Mouse (Mus musculus) heart, embryonic 15.5 days (tissue): Measurements from ENCODE around the gene Camk2d. TPM values are rescaled to one million over a fixed set of nuclear protein-coding genes. Genes with fewer than 3 reads are reported as not detected.

Source experiments
- ATAC-seq: fragments of 200-750 bp; cut with Nextera tagmentation; replicated peaks from 2 replicates; pipeline ENCODE4 v1.8.0; 2017; ENCODE audit warnings: low read depth, moderate TSS enrichment; ENCODE audit not compliant: insufficient number of reproducible peaks, insufficient read depth, low FRiP score
- H3K27ac ChIP-seq: fragments of 300-500 bp; sonication (generic); 2 replicates; pipeline ENCODE4 v1.5.1; 2015; ENCODE audit warnings: mild to moderate bottlenecking, inconsistent platforms
- H3K27me3 ChIP-seq: fragments of 300-500 bp; sonication (generic); 2 replicates; pipeline ENCODE4 v1.6.1; 2015; ENCODE audit warnings: inconsistent platforms
- H3K36me3 ChIP-seq: fragments of 300-500 bp; sonication (generic); 2 replicates; pipeline ENCODE4 v1.6.1; 2015; ENCODE audit warnings: mild to moderate bottlenecking, inconsistent platforms
- H3K4me1 ChIP-seq: fragments of 300-500 bp; sonication (generic); replicated peaks from 2 replicates; pipeline ENCODE4 v1.6.1; 2015; ENCODE audit warnings: inconsistent platforms
- H3K4me2 ChIP-seq: fragments of 300-500 bp; sonication (generic); 2 replicates; pipeline ENCODE4 v1.6.1; 2015; ENCODE audit warnings: inconsistent platforms, mild to moderate bottlenecking, moderate library complexity
- H3K4me3 ChIP-seq: fragments of 300-500 bp; sonication (generic); 2 replicates; pipeline ENCODE4 v1.5.1; 2015; ENCODE audit warnings: mild to moderate bottlenecking, inconsistent platforms
- H3K9ac ChIP-seq: fragments of 300-500 bp; sonication (generic); 2 replicates; pipeline ENCODE4 v1.6.1; 2015; ENCODE audit warnings: mild to moderate bottlenecking, inconsistent platforms
- H3K9me3 ChIP-seq: fragments of 300-500 bp; sonication (generic); replicated peaks from 2 replicates; pipeline ENCODE4 v1.6.1; 2016; ENCODE audit warnings: inconsistent platforms
- WGBS: fragments of 180-500 bp; shearing (Covaris S2); methylation state at CpG from one replicate; pipeline ENCODE4 v1.1.7; 2015; ENCODE audit warnings: mixed read lengths; 5-methylcytosine and 5-hydroxymethylcytosine counted together
- polyA plus RNA-seq: library from polyadenylated mRNA; unstranded; fragments of >200 nt; fragmentation: Nextera tagmentation; extraction: Ambion mirVana; gene quantifications from 2 replicates; pipeline ENCODE4 v1.2.1, GENCODE M21; 2015

Camk2d gene
- polyA plus RNA-seq, 1 experiment from 2014 or later, result 108 TPM

GRCm38 (mm10) chr3:126793035-126793964 lies 197.2 kb downstream of the Camk2d start:
- H3K4me2 ChIP-seq, result no peak overlapping the region
- no peaks in the 10 kb centered on the region for H3K4me1 ChIP-seq
- ATAC-seq, result no peak
- H3K36me3 ChIP-seq, result peaks cover 33% of the 10 kb centered on the region; the same call in 1 of the 2 replicates
- no peaks in the 10 kb centered on the region for H3K27me3 ChIP-seq
- H3K27ac ChIP-seq, result no peak overlapping the region
- no peaks in the 10 kb centered on the region for H3K9me3 ChIP-seq
- no peak overlapping the region for H3K9ac ChIP-seq
- WGBS, result 48% methylated on average over 2 of the region's 2 CpGs
- no peak overlapping the region for H3K4me3 ChIP-seq

GRCm38 (mm10) chr3:126795904-126796303 lies 199.8 kb downstream of the Camk2d start:
- H3K9ac ChIP-seq, result no peak overlapping the region
- no peak overlapping the region for H3K27ac ChIP-seq
- peaks cover 33% of the 10 kb centered on the region; the same call in 1 of the 2 replicates for H3K36me3 ChIP-seq
- ATAC-seq, result no peak
- H3K27me3 ChIP-seq, result no peaks in the 10 kb centered on the region
- 78% methylated on average over 3 of the region's 3 CpGs for WGBS
- no peak overlapping the region for H3K4me3 ChIP-seq
- no peaks in the 10 kb centered on the region for H3K9me3 ChIP-seq
- no peaks in the 10 kb centered on the region for H3K4me1 ChIP-seq
- no peak overlapping the region for H3K4me2 ChIP-seq

- Histone ChIP-seq H3K36me3 (peaks cover 28% of the 10 kb centered on the region; the same call in 1 of the 2 replicates), H3K4me3 (no peak overlapping the region), H3K9ac (no peak overlapping the region), H3K9me3 (no peaks in the 10 kb centered on the region), H3K27me3 (no peaks in the 10 kb centered on the region), H3K27ac (no peak overlapping the region), H3K4me2 (no peak overlapping the region), H3K4me1 (no peaks in the 10 kb centered on the region)
- 77% methylated on average over 3 of the region's 3 CpGs for whole genome bisulfite sequencing
- no peak for ATAC-seq
These were observed 200.9 kb downstream of the Camk2d start for GRCm38 (mm10) chr3:126797025-126797424.

- Histone ChIP-seq H3K27me3 (no peaks in the 10 kb centered on the region), H3K4me3 (no peak overlapping the region), H3K27ac (no peak overlapping the region), H3K36me3 (peaks cover 25% of the 10 kb centered on the region; the same call in 1 of the 2 replicates), H3K4me2 (no peak overlapping the region), H3K9ac (no peak overlapping the region), H3K4me1 (no peaks in the 10 kb centered on the region), H3K9me3 (no peaks in the 10 kb centered on the region)
- WGBS, result 90% methylated on average over 3 of the region's 3 CpGs
- ATAC-seq, result no peak
These were observed 201.7 kb downstream of the Camk2d start for GRCm38 (mm10) chr3:126797810-126798209.

- Histone ChIP-seq H3K9ac (no peak overlapping the region), H3K4me2 (no peak overlapping the region), H3K36me3 (peaks cover 8% of the 10 kb centered on the region; the same call in 1 of the 2 replicates), H3K27ac (no peak overlapping the region), H3K9me3 (no peaks in the 10 kb centered on the region), H3K4me3 (no peak overlapping the region), H3K4me1 (0 out of 2 replicates have a peak, but pooled peaks cover 3% of the 10 kb centered on the region), H3K27me3 (no peaks in the 10 kb centered on the region)
- ATAC-seq, result no peak
- WGBS, result 90% methylated on average over 6 of the region's 6 CpGs
These were observed 206.9 kb downstream of the Camk2d start for GRCm38 (mm10) chr3:126802988-126803387.

GRCm38 (mm10) chr3:126804968-126805367 lies 208.9 kb downstream of the Camk2d start:
- H3K4me2 ChIP-seq, result no peak overlapping the region
- no peak overlapping the region for H3K27ac ChIP-seq
- H3K4me1 ChIP-seq, result 0 out of 2 replicates have a peak, but pooled peaks cover 3% of the 10 kb centered on the region
- H3K9me3 ChIP-seq, result no peaks in the 10 kb centered on the region
- peaks cover 5% of the 10 kb centered on the region; the same call in 1 of the 2 replicates for H3K36me3 ChIP-seq
- 77% methylated on average over 5 of the region's 5 CpGs for WGBS
- no peak for ATAC-seq
- no peak overlapping the region for H3K9ac ChIP-seq
- H3K4me3 ChIP-seq, result no peak overlapping the region
- no peaks in the 10 kb centered on the region for H3K27me3 ChIP-seq

GRCm38 (mm10) chr3:126806145-126806544 lies 210.0 kb downstream of the Camk2d start:
- Histone ChIP-seq H3K4me2 (no peak overlapping the region), H3K36me3 (peaks cover 5% of the 10 kb centered on the region; the same call in 1 of the 2 replicates), H3K27ac (no peak overlapping the region), H3K4me3 (no peak overlapping the region), H3K4me1 (0 out of 2 replicates have a peak, but pooled peaks cover 3% of the 10 kb centered on the region), H3K9ac (no peak overlapping the region), H3K27me3 (no peaks in the 10 kb centered on the region), H3K9me3 (no peaks in the 10 kb centered on the region)
- WGBS, result 49% methylated on average over 4 of the region's 4 CpGs
- no peak for ATAC-seq

- Histone ChIP-seq H3K4me3 (no peak overlapping the region), H3K9me3 (no peaks in the 10 kb centered on the region), H3K9ac (no peak overlapping the region), H3K4me2 (no peak overlapping the region), H3K27me3 (no peaks in the 10 kb centered on the region), H3K27ac (no peak overlapping the region), H3K36me3 (no peaks in the 10 kb centered on the region; the same call in 1 of the 2 replicates), H3K4me1 (0 out of 2 replicates have a peak, but pooled peaks cover 3% of the 10 kb centered on the region)
- ATAC-seq, result no peak
- WGBS, result 66% methylated on average over 3 of the region's 3 CpGs
These were observed 213.8 kb downstream of the Camk2d start for GRCm38 (mm10) chr3:126809915-126810314.

GRCm38 (mm10) chr3:126810372-126811090 lies 214.4 kb downstream of the Camk2d start:
- Histone ChIP-seq H3K27me3 (no peaks in the 10 kb centered on the region), H3K36me3 (no peaks in the 10 kb centered on the region; the same call in 1 of the 2 replicates), H3K4me1 (0 out of 2 replicates have a peak, but pooled peaks cover 3% of the 10 kb centered on the region), H3K9ac (no peak overlapping the region), H3K4me3 (no peak overlapping the region), H3K9me3 (no peaks in the 10 kb centered on the region), H3K4me2 (no peak overlapping the region), H3K27ac (no peak overlapping the region)
- ATAC-seq, result no peak
- 86% methylated on average over 5 of the region's 5 CpGs for WGBS

- peaks cover 6% of the 10 kb centered on the region; the same call in 1 of the 2 replicates for H3K36me3 ChIP-seq
- no peaks in the 10 kb centered on the region for H3K27me3 ChIP-seq
- H3K9ac ChIP-seq, result no peak overlapping the region
- 93% methylated on average over 3 of the region's 3 CpGs for WGBS
- H3K4me2 ChIP-seq, result no peak overlapping the region
- H3K9me3 ChIP-seq, result no peaks in the 10 kb centered on the region
- H3K4me3 ChIP-seq, result no peak overlapping the region
- no peak overlapping the region for H3K27ac ChIP-seq
- ATAC-seq, result no peak
- peaks cover 8% of the 10 kb centered on the region for H3K4me1 ChIP-seq
These were observed 215.5 kb downstream of the Camk2d start for GRCm38 (mm10) chr3:126811646-126812045.

- Histone ChIP-seq H3K27me3 (no peaks in the 10 kb centered on the region), H3K9me3 (no peaks in the 10 kb centered on the region), H3K9ac (no peak overlapping the region), H3K36me3 (0 out of 2 replicates have a peak, but pooled peaks cover 4% of the 10 kb centered on the region), H3K27ac (no peak overlapping the region), H3K4me3 (no peak overlapping the region), H3K4me2 (no peak overlapping the region), H3K4me1 (no peaks in the 10 kb centered on the region)
- ATAC-seq, result no peak
- 77% methylated on average over 3 of the region's 3 CpGs for WGBS
These were observed 226.3 kb downstream of the Camk2d start for GRCm38 (mm10) chr3:126822374-126822773.
